Mouse (Mus musculus) cerebellum, adult 2 months (tissue): ENCODE data around the gene Olfr912.

Source experiments
- CTCF ChIP-seq: fragments of 200-500 bp; IDR thresholded peaks from 2 replicates; pipeline ENCODE4 v1.5.1; 2011; ENCODE audit warnings: low read depth, mild to moderate bottlenecking, control low read depth, low read length, moderate library complexity, borderline replicate concordance; ENCODE audit not compliant: insufficient read depth
- POLR2A ChIP-seq: fragments of 200-500 bp; IDR thresholded peaks from 2 replicates; pipeline ENCODE4 v1.6.1; 2011; ENCODE audit warnings: low read length, control low read depth, borderline replicate concordance; ENCODE audit not compliant: insufficient read depth

GRCm38 (mm10) chr9:38591056-38591455, 11.1 kb downstream of the Olfr912 start:
- no peak for TF ChIP-seq CTCF
- TF ChIP-seq POLR2A = no peak
